Mouse (Mus musculus): ENCODE measurements around the gene Alkbh1.

Gene Alkbh1

DNA sequence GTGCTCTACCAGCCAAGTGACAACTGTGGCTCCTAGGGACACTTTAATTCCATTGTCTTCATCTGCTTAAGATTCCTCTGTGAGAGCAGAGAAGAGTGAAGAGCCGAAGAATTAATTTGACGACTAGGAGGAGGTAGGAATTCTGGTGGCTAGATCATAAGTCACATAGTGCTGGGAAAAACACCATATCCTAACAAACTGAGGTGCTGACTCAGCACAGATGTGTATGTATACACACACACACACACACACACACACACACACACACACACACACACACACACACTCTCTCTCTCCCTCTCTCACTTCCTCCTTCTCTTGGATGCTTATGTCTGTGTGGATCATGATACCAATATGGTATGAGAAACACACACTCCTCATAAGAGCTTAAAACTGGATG lies 15.5 kb downstream of the Alkbh1 start:
- Histone ChIP-seq H3K27me3 (ENCODE audit: control insufficient read depth, insufficient read depth, low read length, poor library complexity, severe bottlenecking) (no peaks in the 10 kb centered on the region), H3K36me3 (ENCODE audit: control insufficient read depth, insufficient read depth, low read length, poor library complexity, severe bottlenecking) (peaks cover 15% of the 10 kb centered on the region)
- no peak for DNase-seq (ENCODE audit: low read depth, low spot score)

DNA sequence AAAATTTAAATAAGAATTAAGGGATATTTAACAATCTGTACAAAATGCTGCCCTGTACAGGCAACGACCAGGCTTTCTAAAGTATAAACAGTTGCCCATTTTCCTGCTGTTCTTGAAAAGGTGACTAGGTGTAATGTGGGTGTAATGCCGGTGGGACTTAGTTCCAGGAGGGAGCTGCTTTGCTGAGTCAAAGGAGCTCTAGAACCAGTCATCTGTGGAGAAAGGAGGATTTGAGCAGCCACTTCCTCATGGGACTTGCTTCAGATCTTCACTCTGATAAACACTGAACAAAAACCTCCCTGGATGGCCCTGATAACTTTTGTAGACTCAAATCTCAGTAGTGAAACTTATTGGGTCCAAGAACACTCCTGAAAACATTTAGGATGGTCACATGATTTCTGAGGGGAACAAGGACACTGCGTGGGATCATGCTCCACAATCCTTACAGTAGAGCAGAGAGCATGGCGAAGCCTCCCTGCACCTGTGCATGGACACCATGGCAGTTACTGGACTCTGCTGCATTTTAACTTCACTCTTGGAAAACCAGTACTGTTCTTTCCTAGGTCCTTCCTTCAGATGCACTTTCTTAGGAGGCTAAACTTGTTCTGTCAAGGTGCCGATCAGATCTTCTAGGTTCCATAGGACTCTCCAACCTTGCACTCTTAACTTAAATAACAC lies 17.3 kb downstream of the Alkbh1 start:
- peaks cover 8% of the 10 kb centered on the region for H3K36me3 ChIP-seq (ENCODE audit: control insufficient read depth, insufficient read depth, low read length, poor library complexity, severe bottlenecking)
- no peaks in the 10 kb centered on the region for H3K27me3 ChIP-seq (ENCODE audit: control insufficient read depth, insufficient read depth, low read length, poor library complexity, severe bottlenecking)
- DNase-seq (ENCODE audit: low read depth, low spot score) = no peak

DNA sequence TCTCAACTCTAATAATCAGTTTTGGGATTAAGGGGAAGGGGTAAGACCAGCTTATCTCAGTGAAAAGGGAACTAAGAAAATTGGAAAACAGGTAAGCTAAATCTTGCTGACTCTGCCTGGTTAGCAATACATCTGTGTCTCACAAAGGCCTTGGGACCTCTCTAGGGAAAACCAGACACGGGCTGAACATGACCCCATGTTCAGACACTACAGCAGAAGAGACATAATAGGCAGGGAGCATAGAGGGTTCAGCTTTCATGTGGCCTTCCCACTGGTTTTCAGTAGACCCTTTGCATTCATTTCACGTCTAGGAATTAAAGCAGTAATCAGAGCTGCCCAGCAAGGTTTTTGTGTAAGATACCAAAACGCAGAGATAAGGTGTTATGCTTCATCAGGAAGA lies 19.3 kb downstream of the Alkbh1 start:
- no peak for DNase-seq (ENCODE audit: low read depth, low spot score)
- Histone ChIP-seq H3K36me3 (ENCODE audit: control insufficient read depth, insufficient read depth, low read length, poor library complexity, severe bottlenecking) (peaks cover 4% of the 10 kb centered on the region; the same call in 1 of the 2 replicates), H3K27me3 (ENCODE audit: control insufficient read depth, insufficient read depth, low read length, poor library complexity, severe bottlenecking) (no peaks in the 10 kb centered on the region)

DNA sequence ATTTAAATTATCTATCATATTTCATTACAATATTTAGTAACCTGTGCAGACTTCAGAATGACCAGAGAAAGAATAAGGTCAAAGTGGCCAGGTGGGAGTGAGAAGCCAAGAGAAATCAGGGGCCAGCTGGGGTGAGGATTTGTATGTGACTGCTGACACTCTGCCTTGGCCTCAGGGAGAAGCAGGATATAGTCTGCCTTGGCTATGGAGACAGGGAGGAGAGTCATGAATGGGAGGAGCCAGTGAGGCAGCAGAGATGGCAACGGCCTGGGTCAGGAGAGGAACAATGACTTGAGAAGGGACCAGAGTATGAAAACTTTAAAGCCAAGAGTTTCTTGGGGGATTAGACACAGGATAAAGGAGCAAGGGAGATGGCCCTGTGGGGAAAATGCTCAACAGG lies 20.1 kb downstream of the Alkbh1 start:
- no peaks in the 10 kb centered on the region for H3K27me3 ChIP-seq (ENCODE audit: control insufficient read depth, insufficient read depth, low read length, poor library complexity, severe bottlenecking)
- peaks cover 4% of the 10 kb centered on the region; the same call in 1 of the 2 replicates for H3K36me3 ChIP-seq (ENCODE audit: control insufficient read depth, insufficient read depth, low read length, poor library complexity, severe bottlenecking)
- no peak for DNase-seq (ENCODE audit: low read depth, low spot score)

DNA sequence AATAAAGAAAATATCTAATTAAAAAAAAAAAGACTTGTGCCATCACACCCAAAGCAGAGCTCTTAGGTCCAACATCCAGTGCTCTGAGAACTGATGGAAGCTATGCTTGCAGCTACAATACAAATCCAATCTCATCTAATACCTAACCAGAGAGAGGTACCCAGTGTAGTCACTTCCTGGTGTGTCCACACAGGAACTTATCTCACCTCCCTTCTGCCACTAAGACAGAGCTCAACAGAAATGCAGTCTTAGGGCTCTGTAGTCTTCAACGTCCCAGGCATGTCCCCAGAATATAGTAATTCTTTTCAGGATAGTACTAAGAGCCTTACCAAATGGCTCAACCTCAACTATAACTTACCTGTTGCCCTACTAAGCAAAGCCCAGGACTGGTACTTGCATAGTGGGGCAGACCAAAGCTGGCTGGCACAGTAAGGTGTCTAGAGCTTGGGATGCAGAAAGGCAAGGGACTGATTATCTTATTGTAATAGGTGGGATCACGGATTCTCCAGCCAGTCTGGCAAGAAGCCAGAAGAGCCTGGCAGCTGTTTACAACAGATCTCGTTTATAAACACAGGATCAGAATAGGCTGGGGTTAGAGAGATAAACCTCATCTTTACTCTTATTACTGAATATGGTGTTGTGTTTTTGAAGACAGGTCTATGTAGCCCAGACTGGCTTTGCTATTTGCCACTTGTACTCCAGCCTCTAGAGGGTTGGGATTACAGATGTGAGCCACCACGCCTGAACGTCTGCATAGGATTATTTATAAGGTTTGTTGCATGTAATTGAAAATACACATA lies 21.9 kb downstream of the Alkbh1 start:
- no peak for DNase-seq (ENCODE audit: low read depth, low spot score)
- Histone ChIP-seq H3K36me3 (ENCODE audit: control insufficient read depth, insufficient read depth, low read length, poor library complexity, severe bottlenecking) (peaks cover 2% of the 10 kb centered on the region; the same call in 1 of the 2 replicates), H3K27me3 (ENCODE audit: control insufficient read depth, insufficient read depth, low read length, poor library complexity, severe bottlenecking) (no peaks in the 10 kb centered on the region)

DNA sequence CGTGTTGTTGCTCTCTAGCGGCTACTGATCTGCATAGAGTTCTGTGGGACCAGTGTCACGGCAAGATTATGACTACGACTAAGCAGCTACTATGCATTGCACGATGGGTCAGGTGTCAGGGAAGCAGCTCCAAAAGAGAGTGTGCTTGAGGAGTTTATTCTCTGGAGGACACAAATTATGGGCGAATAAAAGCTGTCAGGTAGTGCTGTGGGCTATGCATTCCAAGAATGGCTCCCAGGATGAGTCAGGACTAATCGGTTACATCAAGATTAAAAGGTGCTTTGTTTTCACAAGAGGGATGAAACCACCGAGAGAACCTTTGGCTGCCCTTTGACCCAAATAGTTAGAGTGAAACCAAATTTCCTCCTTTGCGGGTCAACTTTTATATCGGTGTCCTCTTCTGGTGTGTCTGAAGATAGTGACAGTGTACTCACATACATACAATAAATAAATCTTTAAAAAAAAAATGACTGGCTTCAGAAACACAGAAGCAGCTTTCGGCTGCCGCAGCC lies 23.8 kb downstream of the Alkbh1 start:
- no peak for DNase-seq (ENCODE audit: low read depth, low spot score)
- no peaks in the 10 kb centered on the region for H3K27me3 ChIP-seq (ENCODE audit: control insufficient read depth, insufficient read depth, low read length, poor library complexity, severe bottlenecking)
- no peaks in the 10 kb centered on the region; the same call in 1 of the 2 replicates for H3K36me3 ChIP-seq (ENCODE audit: control insufficient read depth, insufficient read depth, low read length, poor library complexity, severe bottlenecking)

DNA sequence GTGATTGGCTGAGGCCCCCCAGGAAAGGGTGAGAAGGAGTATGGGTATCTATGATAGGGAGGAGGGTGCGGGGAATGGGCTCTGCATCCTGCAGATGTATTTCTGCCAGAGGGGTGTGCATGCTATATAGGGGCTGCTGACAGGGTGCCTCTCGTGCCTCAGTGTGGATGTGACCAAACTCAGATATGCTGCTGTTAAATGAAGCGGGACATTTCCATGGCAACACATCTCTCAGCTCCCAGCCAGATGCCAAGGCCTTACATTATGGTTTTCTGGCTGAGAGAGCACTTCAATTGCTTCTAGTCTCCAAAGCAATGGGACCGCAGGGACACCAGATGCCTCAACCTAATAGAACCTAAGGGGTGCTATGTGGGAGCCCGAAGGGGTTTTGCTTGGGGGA lies 24.9 kb downstream of the Alkbh1 start:
- no peaks in the 10 kb centered on the region for H3K27me3 ChIP-seq (ENCODE audit: control insufficient read depth, insufficient read depth, low read length, poor library complexity, severe bottlenecking)
- no peak for DNase-seq (ENCODE audit: low read depth, low spot score)
- H3K36me3 ChIP-seq (ENCODE audit: control insufficient read depth, insufficient read depth, low read length, poor library complexity, severe bottlenecking) = no peaks in the 10 kb centered on the region

DNA sequence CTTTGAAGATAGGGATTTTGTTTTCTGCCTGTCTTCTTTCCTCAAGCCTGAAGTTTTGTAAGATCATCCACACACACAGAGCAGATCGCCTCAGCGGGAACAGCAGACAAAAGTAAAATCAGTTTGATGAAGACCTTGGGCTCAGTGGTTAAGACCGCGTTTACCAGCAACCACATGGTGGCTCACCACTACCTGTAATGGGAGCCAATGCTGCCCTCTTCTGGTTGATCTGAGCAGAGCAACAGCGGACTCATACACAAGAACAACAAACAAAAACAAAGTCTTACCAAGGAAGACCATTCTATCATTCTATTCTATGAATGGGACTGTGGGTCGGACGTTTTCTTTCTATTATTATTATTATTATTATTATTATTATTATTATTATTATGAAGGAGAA lies 27.1 kb downstream of the Alkbh1 start:
- DNase-seq (ENCODE audit: low read depth, low spot score) = peak; percentile 81

DNA sequence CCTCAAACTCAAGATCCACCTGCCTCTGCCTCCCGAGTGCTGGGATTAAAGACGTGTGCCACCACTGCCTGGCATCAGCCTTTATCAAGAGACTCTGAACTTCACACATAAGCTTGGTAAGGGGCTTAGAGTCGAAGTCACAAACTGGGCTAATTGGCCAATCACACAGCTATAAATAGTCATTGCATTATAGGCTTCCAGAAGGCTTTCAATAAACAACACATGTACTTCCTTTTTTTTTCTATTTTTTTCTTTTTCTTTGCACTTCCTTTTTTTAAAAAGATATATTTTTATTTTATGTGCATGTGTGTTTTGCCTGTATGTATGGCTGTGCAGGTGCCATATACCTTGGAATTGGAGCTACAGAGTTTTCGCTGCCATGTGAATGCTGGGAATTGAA lies 28.5 kb downstream of the Alkbh1 start:
- no peaks in the 10 kb centered on the region for H3K36me3 ChIP-seq (ENCODE audit: control insufficient read depth, insufficient read depth, low read length, poor library complexity, severe bottlenecking)
- H3K27me3 ChIP-seq (ENCODE audit: control insufficient read depth, insufficient read depth, low read length, poor library complexity, severe bottlenecking) = no peaks in the 10 kb centered on the region
- peak; percentile 13 for DNase-seq (ENCODE audit: low read depth, low spot score)

More for the DNA sequence above, 27.1 kb downstream of the Alkbh1 start:
- Histone ChIP-seq H3K36me3 (ENCODE audit: control insufficient read depth, insufficient read depth, low read length, poor library complexity, severe bottlenecking) (no peaks in the 10 kb centered on the region), H3K27me3 (ENCODE audit: control insufficient read depth, insufficient read depth, low read length, poor library complexity, severe bottlenecking) (no peaks in the 10 kb centered on the region)

DNA sequence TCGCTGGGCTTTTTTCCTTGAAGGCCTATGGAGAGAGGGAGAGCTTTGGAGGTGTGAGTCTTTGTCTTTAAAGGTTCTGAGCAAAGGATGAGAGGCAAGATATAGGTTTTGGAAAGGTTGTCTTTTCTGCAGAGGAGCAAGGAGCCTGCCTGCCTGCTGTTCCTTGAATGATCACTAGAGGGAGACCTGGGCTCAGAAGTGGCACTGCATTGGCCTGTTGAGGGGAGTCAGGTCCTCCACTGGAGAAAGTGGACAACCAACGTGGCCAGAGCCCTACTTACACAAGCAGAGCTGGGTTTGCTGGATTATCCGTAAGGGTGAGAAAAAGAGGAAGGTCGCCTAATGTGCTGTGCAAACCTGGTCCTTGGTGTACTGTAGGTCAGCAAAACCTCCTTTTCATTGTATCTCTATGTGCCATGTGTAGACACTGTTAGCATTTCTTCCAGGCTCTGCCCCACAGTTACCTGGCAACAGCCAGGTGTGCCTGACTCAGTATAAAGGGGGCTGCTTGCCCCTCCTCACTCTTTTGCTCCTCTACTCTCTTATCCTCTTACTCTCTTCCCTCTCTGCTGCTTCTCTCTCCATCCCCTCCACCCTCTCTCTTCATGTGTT lies 30.5 kb downstream of the Alkbh1 start:
- H3K27me3 ChIP-seq (ENCODE audit: control insufficient read depth, insufficient read depth, low read length, poor library complexity, severe bottlenecking) = no peaks in the 10 kb centered on the region
- DNase-seq (ENCODE audit: low read depth, low spot score) = peak; percentile 77
- no peaks in the 10 kb centered on the region for H3K36me3 ChIP-seq (ENCODE audit: control insufficient read depth, insufficient read depth, low read length, poor library complexity, severe bottlenecking)

DNA sequence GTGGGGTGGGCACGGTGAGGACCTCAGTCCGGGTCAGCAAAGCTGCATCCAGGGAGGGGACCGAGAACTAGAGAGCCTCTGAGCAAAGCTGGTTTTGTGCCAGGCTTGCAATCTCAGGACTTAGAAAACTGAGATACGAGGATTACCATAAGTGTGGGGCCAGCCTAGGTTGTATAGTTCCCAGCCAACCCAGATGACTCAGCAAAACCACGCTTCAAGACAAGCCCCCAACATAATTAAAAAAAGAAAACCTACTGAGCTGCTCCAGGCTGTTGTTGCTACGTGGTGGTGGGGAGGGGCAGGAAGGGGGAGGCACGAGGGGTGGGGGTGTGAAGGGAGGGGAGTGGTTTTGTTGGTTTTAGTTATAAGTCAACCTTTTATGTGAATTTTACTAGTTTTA lies 32.8 kb downstream of the Alkbh1 start:
- no peaks in the 10 kb centered on the region; the same call in 1 of the 2 replicates for H3K27me3 ChIP-seq (ENCODE audit: control insufficient read depth, insufficient read depth, low read length, poor library complexity, severe bottlenecking)
- H3K36me3 ChIP-seq (ENCODE audit: control insufficient read depth, insufficient read depth, low read length, poor library complexity, severe bottlenecking) = no peaks in the 10 kb centered on the region
- DNase-seq (ENCODE audit: low read depth, low spot score) = no peak

DNA sequence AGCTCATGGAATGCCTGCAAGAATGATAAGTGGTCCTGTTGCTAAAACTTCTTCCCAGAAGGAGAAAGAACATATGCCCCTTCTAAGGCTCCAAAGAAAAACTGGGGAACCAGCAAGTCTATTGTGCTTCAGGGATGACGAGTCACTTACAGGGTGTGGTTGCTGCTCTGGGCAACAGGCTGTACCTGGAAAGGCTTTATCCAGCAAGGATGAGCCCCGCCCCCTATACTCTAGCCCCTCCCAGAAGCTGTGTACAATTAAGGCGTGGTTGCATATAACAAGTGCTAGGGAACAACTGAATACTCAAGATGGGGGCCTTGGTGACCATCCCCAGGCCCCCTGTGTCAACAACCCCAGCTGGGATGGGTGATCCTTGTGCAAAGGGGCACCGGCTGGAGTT lies 34.7 kb downstream of the Alkbh1 start:
- Histone ChIP-seq H3K36me3 (ENCODE audit: control insufficient read depth, insufficient read depth, low read length, poor library complexity, severe bottlenecking) (no peaks in the 10 kb centered on the region), H3K27me3 (ENCODE audit: control insufficient read depth, insufficient read depth, low read length, poor library complexity, severe bottlenecking) (no peaks in the 10 kb centered on the region; the same call in 1 of the 2 replicates)
- no peak for DNase-seq (ENCODE audit: low read depth, low spot score)

DNA sequence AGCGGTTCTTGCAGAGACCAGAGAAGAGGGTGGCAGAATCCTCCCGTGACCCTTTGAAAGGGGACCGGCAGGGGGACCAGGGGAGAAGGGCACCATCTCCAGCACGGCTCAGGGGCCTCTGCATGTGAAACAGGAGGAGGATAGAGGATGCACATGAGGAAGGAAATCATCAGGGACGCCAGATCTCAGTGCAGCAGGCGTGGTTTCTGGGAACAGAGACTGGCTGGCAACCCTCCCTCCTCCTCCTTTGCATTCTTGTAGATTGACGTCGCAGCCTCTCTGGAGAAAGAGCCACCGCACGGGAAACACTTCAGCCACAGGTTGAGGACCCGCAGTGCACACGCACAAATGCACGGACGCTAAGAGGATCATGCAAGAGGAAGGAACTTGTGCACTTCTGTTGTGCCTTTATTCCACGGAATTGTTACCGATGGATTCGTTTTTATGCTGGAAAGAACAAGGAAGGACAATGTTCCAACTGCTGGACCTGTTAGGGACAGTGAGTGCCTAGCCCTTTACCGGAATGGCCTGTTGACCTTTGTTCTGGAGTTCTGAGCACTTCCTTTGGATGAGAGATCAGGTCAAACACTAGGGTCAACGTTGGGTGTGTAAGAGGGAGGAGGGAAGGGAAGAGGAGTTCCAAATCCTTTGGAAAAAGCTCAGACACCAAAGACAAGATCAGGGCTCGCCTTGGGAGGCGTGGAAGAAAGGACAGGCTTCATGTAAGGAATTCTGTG lies 35.8 kb downstream of the Alkbh1 start:
- no peak for DNase-seq (ENCODE audit: low read depth, low spot score)
- no peaks in the 10 kb centered on the region for H3K36me3 ChIP-seq (ENCODE audit: control insufficient read depth, insufficient read depth, low read length, poor library complexity, severe bottlenecking)

DNA sequence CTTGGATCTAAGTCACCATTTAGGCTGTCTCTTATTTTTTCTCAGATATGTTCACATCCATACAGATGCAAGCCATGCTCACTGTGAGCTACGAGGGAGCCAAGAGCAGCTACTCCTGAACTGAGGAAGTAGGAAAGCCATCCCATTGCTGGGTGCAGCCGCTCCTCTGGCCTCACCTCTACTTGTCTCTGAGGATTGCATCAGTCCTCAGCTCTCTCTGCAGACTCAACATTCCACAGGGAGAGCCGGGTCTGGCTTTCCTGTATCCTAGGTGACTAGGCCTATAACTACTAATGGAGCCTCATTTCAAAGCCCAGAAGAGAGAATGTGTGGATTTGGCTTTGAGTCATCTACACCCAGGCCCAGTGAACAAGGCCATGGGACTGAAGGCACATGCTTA lies 38.1 kb downstream of the Alkbh1 start:
- no peak for DNase-seq (ENCODE audit: low read depth, low spot score)
- H3K27me3 ChIP-seq (ENCODE audit: control insufficient read depth, insufficient read depth, low read length, poor library complexity, severe bottlenecking) = no peaks in the 10 kb centered on the region; the same call in 1 of the 2 replicates
- no peaks in the 10 kb centered on the region for H3K36me3 ChIP-seq (ENCODE audit: control insufficient read depth, insufficient read depth, low read length, poor library complexity, severe bottlenecking)

More for the DNA sequence above, 35.8 kb downstream of the Alkbh1 start:
- no peaks in the 10 kb centered on the region; the same call in 1 of the 2 replicates for H3K27me3 ChIP-seq (ENCODE audit: control insufficient read depth, insufficient read depth, low read length, poor library complexity, severe bottlenecking)

Data from splenic B cell, adult 2 months (primary cell).